Mouse (Mus musculus) heart, adult 2 months (tissue): ENCODE measurements at regions not wholly inside any gene's neighbourhood (a gene's known extent, or its start where the extent isn't known, plus 50 kb on each side); places are given as distances from the start of the nearest gene placed in this dataset.

ENCODE experiments used
- CTCF ChIP-seq: fragments of 200-600 bp; IDR thresholded peaks from 2 replicates; pipeline ENCODE4 v1.8.1; 2022; ENCODE audit warnings: antibody characterized with exemption, mild to moderate bottlenecking, moderate library complexity
- POLR2A ChIP-seq: fragments of 200-500 bp; IDR thresholded peaks from 2 replicates; pipeline ENCODE4 v1.6.1; 2011; ENCODE audit warnings: mild to moderate bottlenecking, low read depth, low read length, control low read depth; ENCODE audit not compliant: insufficient read depth

- no peak for TF ChIP-seq POLR2A
- no peak for TF ChIP-seq CTCF
These were observed 365.6 kb downstream of the Med10 start for GRCm38 (mm10) chr13:70167747-70168146.
